Mouse (Mus musculus) embryonic stem cell, embryonic (primary cell): ENCODE data around the gene Rabggtb.

Experiments
- CTCF ChIA-PET, 4 experiments: fragments of 300-600 bp in 2 of 4; fragments of 350-600 bp in 2 of 4; sonication (Branson Sonifier 250); formaldehyde crosslinking; loops; one replicate each; lab custom pipeline; 2022; ENCODE audit warnings: inconsistent platforms in 2 of 4; lab: Charles Lee
- POLR2A ChIA-PET, 4 experiments: fragments of 300-600 bp in 2 of 4; fragments of 350-600 bp in 2 of 4; sonication (Branson Sonifier 250); formaldehyde crosslinking; loops; one replicate each; lab custom pipeline; 2022; ENCODE audit warnings: antibody characterized with exemption in 4 of 4, inconsistent platforms in 1 of 4; lab: Charles Lee

The Rabggtb gene

GRCm38 (mm10) chr3:153912546-153913509 is at the start of gene Rabggtb:
Rabggtb (minus strand) TSS chr3:153913009.
- POLR2A ChIA-PET, result interaction anchor here (0.5 to 39.1 kb wide), 90 partner anchors 0 to 1702 kb away, joined by 3 to 945 read pairs (median 4); partner anchors contain the start of genes Acadm (in 4 of the 4), Lhx8 (in 1 of the 4), Msh4 (in 1 of the 4) and Rabggtb (in 1 of the 4)
- CTCF ChIA-PET, result interaction anchor here (0.6 to 1.6 kb wide), 8 partner anchors 8 to 47 kb away, joined by 3 to 7 read pairs (median 4); partner anchors contain the start of gene Acadm (in 1 of the 4)

DNA sequence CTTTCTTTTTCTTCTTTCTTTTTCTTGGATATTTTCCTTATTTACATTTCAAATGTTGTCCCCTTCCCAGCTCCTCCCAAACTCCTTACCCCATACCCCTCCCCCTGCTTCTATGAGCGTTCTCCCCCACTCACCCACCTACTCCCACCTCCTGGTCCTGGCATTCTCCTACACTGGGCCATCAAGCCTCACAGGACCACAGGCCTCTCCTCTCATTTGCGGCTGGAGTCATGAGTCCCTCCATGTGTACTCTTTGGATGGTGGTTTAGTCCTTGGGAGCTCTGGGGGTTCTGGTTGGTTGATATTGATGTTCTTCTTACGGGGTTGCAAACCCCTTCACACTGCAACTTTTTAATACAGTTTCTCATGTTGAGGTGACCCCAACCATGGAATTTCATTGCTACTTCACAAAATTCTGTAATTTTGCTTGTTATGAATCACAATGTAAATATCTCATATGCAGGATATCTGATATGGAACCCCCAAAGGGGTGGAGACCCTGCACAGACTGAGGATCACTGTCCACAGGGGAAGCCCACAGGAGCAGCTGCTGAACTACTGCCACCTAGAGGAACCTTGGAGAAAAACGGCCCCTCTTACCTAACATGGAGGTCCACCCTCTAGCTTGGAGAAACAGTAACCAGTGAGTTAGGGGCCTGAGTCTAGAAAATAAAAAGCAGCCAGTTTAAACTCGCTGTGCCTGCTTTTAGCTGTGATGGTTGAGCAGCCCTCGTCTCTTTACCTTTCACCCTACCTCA is 49.0 kb upstream of the Rabggtb start:
- POLR2A ChIA-PET, result interaction anchor here (0.6 to 3.1 kb wide), 8 partner anchors 14 to 255 kb away, joined by 3 to 11 read pairs (median 3); partner anchors contain the start of genes Acadm (in 2 of the 4) and Rabggtb (in 2 of the 4)
- CTCF ChIA-PET, result interaction anchor here in 3 of 4 experiments (0.6 to 2.3 kb wide), 8 partner anchors 11 to 620 kb away, joined by 3 to 10 read pairs (median 3); no protein-coding TSS in a partner anchor

- ChIA-PET POLR2A (interaction anchor here in 2 of 4 experiments (0.6 to 3.1 kb wide), 5 partner anchors 13 to 255 kb away, joined by 3 to 11 read pairs (median 3); partner anchors contain the start of genes Acadm (in 1 of the 2) and Rabggtb (in 1 of the 2)), CTCF (interaction anchor here in 3 of 4 experiments (0.6 to 2.3 kb wide), 6 partner anchors 14 to 627 kb away, joined by 3 to 10 read pairs (median 3); no protein-coding TSS in a partner anchor)
Measured at GRCm38 (mm10) chr3:153960884-153961283, 48.1 kb upstream of the Rabggtb start.

GRCm38 (mm10) chr3:153959731-153960207 is 47.0 kb upstream of the Rabggtb start:
- ChIA-PET CTCF (interaction anchor here (0.6 to 2.1 kb wide), 23 partner anchors 8 to 404 kb away, joined by 3 to 13 read pairs (median 3); partner anchors contain the start of genes Acadm (in 2 of the 4) and Rabggtb (in 1 of the 4)), POLR2A (interaction anchor here in 3 of 4 experiments (0.7 to 3.1 kb wide), 5 partner anchors 15 to 265 kb away, joined by 3 to 11 read pairs (median 3); partner anchors contain the start of gene Acadm (in 2 of the 3))

DNA sequence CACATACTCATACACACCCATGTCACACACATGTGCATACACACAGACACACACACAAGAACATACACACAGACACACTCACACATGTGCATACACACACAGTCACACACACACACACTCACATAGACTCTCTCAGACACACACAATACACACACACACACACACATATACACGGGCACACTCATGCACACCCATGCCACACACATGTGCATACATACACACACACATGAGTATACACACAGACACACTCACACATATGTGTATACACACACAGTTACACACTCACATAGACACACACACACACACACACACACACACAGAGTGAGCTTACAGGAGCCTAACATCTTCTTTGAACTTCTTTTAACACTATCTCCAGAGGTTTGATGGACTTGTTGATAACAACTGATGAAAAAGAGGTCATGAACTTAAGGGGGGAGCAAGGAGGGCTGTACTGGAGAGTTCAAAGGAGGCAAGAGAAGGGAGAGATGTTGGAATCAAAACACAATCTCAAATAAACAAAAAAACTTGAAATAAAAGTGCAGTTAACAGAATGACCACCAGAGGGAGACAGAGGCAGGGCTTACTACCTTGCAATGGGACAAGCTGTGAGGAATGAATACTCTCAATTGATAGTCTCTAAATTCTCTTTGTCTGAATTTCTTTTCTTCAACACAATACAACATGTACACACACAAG is 46.4 kb upstream of the Rabggtb start:
- POLR2A ChIA-PET, result interaction anchor here in 3 of 4 experiments (0.7 to 3.1 kb wide), 5 partner anchors 15 to 266 kb away, joined by 3 to 11 read pairs (median 3); partner anchors contain the start of gene Acadm (in 2 of the 3)

DNA sequence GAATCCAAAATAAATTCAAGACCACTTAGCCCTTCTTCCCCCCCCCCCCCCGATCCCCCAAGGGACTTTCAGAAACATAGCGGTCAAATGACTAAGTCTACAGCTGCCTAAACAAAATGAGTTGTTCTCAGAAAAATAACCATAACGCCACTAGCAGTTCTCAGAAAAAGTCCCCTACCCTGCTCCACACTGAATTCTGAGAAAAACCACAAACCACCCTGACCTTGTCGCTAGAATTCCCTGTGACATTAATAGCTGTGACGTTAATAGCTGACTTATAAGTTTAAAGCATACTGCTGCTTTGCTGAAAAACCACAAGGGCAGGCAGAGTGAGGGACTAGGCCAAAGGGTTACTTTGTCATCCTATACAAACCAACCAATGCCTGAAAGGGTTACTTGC is 45.1 kb upstream of the Rabggtb start:
- CTCF ChIA-PET, result interaction anchor here in 3 of 4 experiments (0.5 to 1.3 kb wide), 4 partner anchors 65 to 576 kb away, joined by 3 to 7 read pairs (median 4); no protein-coding TSS in a partner anchor

More for the DNA sequence above, 46.4 kb upstream of the Rabggtb start:
- CTCF ChIA-PET, result interaction anchor here (0.6 to 2.1 kb wide), 25 partner anchors 8 to 404 kb away, joined by 3 to 13 read pairs (median 3); partner anchors contain the start of genes Acadm (in 2 of the 4) and Rabggtb (in 1 of the 4)

DNA sequence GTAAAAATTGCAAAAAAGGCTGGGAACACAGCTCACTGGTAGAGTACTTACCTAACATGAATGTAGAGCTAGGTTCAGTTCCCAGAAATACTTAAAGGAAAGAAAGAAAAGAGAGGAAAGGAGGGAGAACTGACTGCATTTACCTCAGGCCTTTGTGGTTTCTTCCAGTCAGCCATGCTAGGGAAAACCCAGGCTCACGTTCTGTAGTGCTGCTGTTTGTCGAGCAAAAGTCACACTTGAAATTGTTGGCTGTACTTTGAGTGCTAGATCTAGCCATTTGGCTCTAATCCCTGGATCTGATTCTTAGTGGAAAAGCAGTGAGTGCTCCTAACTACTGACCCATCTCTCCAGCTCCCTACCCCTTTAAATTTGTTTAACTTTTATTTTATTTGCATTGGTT is 35.4 kb upstream of the Rabggtb start:
- CTCF ChIA-PET, result no interaction called here
- POLR2A ChIA-PET, result interaction anchor here in 3 of 4 experiments (0.6 to 39.1 kb wide), 4 partner anchors 13 to 333 kb away, joined by 3 to 945 read pairs (median 5); partner anchors contain the start of genes Rabggtb (in 2 of the 3) and Msh4 (in 1 of the 3)

More for the DNA sequence above, 45.1 kb upstream of the Rabggtb start:
- POLR2A ChIA-PET, result interaction anchor here in 2 of 4 experiments (0.7 to 2.6 kb wide), 3 partner anchors 9 to 45 kb away, joined by 4 to 9 read pairs (median 5); partner anchors contain the start of gene Rabggtb (in 1 of the 2)

- POLR2A ChIA-PET, result interaction anchor here in 3 of 4 experiments (0.5 to 39.1 kb wide), 4 partner anchors 34 to 1279 kb away, joined by 4 to 945 read pairs (median 6); partner anchors contain the start of genes Rabggtb (in 2 of the 3), Ak5 (in 1 of the 3) and Msh4 (in 1 of the 3)
- CTCF ChIA-PET, result interaction anchor here in 2 of 4 experiments (0.6 kb wide), 2 partner anchors 253 to 275 kb away, joined by 3 to 4 read pairs; no protein-coding TSS in a partner anchor
Measured at GRCm38 (mm10) chr3:153947271-153947670, 34.5 kb upstream of the Rabggtb start.

- POLR2A ChIA-PET, result interaction anchor here (0.5 to 39.1 kb wide), 46 partner anchors 9 to 858 kb away, joined by 3 to 945 read pairs (median 4); partner anchors contain the start of genes Rabggtb (in 4 of the 4), Msh4 (in 3 of the 4), Cryz (in 2 of the 4) and Tyw3 (in 2 of the 4)
- CTCF ChIA-PET, result interaction anchor here in 2 of 4 experiments (0.6 to 1.9 kb wide), 5 partner anchors 15 to 40 kb away, joined by 3 to 8 read pairs (median 5); partner anchors contain the start of gene Rabggtb (in 1 of the 2)
Measured at GRCm38 (mm10) chr3:153944335-153944990, 31.7 kb upstream of the Rabggtb start, which contains the start of gene Acadm. Acadm (minus strand) TSS chr3:153944632.

- ChIA-PET POLR2A (interaction anchor here (0.5 to 39.1 kb wide), 38 partner anchors 8 to 771 kb away, joined by 3 to 945 read pairs (median 6); partner anchors contain the start of genes Rabggtb (in 4 of the 4), Msh4 (in 3 of the 4), Cryz (in 2 of the 4) and Tyw3 (in 2 of the 4)), CTCF (interaction anchor here in 1 of 4 experiments (1.0 to 1.7 kb wide), 3 partner anchors 16 to 40 kb away, joined by 3 to 8 read pairs (median 5); no protein-coding TSS in a partner anchor)
Measured at GRCm38 (mm10) chr3:153943901-153944334, 31.1 kb upstream of the Rabggtb start.

- POLR2A ChIA-PET, result interaction anchor here (0.5 to 39.1 kb wide), 18 partner anchors 8 to 701 kb away, joined by 3 to 945 read pairs (median 6); partner anchors contain the start of genes Rabggtb (in 4 of the 4) and Msh4 (in 2 of the 4)
- CTCF ChIA-PET, result no interaction called here
Measured at GRCm38 (mm10) chr3:153943003-153943640, 30.3 kb upstream of the Rabggtb start.

GRCm38 (mm10) chr3:153941613-153942012 is 28.8 kb upstream of the Rabggtb start:
- POLR2A ChIA-PET, result interaction anchor here in 3 of 4 experiments (0.6 to 39.1 kb wide), 13 partner anchors 11 to 251 kb away, joined by 3 to 945 read pairs (median 8); partner anchors contain the start of genes Rabggtb (in 3 of the 3) and Msh4 (in 2 of the 3)
- CTCF ChIA-PET, result interaction anchor here in 3 of 4 experiments (0.6 to 1.2 kb wide), 3 partner anchors 18 to 55 kb away, joined by 3 to 4 read pairs (median 3); no protein-coding TSS in a partner anchor

- CTCF ChIA-PET, result interaction anchor here in 2 of 4 experiments (0.6 to 1.2 kb wide), 4 partner anchors 12 to 282 kb away, joined by 3 to 4 read pairs (median 3); no protein-coding TSS in a partner anchor
- POLR2A ChIA-PET, result interaction anchor here (0.6 to 39.1 kb wide), 20 partner anchors 10 to 252 kb away, joined by 3 to 945 read pairs (median 6); partner anchors contain the start of genes Rabggtb (in 4 of the 4) and Msh4 (in 2 of the 4)
Measured at GRCm38 (mm10) chr3:153940486-153940885, 27.7 kb upstream of the Rabggtb start.

DNA sequence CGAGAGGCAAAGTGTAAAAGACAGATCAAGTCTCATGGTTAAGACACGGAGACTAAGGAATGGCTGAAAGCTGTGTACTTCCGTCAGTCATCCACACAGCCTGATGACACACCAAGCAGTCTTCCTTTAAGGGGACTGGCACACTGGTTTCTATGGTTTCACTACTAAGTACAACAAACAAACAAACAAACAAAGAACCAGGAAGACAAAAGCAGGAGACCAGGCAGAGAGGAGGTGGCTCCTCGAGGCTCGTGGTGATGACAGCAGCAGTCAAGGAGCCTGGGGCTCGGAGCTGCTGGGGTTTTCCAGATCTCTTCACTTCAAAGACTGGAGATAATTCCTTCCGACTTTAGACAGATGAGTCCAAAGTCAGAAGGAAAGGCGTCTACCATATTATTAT is 27.2 kb upstream of the Rabggtb start:
- CTCF ChIA-PET, result interaction anchor here in 2 of 4 experiments (0.6 to 0.9 kb wide), 2 partner anchors 11 to 282 kb away, joined by 3 read pairs; no protein-coding TSS in a partner anchor
- POLR2A ChIA-PET, result interaction anchor here (0.6 to 39.1 kb wide), 17 partner anchors 9 to 253 kb away, joined by 3 to 945 read pairs (median 8); partner anchors contain the start of genes Rabggtb (in 4 of the 4) and Msh4 (in 2 of the 4)
